Mouse (Mus musculus): ENCODE data around the gene Cabp7.

The Cabp7 gene

GRCm38 (mm10) chr11:4746733-4747132 lies at the start of gene Cabp7:
Gene Cabp7 (minus strand): TSS chr11:4746778.
- DNase-seq: no peak

- DNase-seq: no peak
Measured at GRCm38 (mm10) chr11:4793006-4793405, 46.4 kb upstream of the Cabp7 start.

- DNase-seq: no peak
Measured at GRCm38 (mm10) chr11:4791549-4791948, 45.0 kb upstream of the Cabp7 start.

GRCm38 (mm10) chr11:4789691-4790090 lies 43.1 kb upstream of the Cabp7 start:
- DNase-seq: no peak

- peak in 1 of 2 experiments; percentile 12 for DNase-seq
Measured at GRCm38 (mm10) chr11:4784629-4785142, 38.1 kb upstream of the Cabp7 start.

GRCm38 (mm10) chr11:4783116-4783515 lies 36.5 kb upstream of the Cabp7 start:
- DNase-seq: no peak

- no peak for DNase-seq
Measured at GRCm38 (mm10) chr11:4780927-4781326, 34.3 kb upstream of the Cabp7 start.

- peak; percentile 18 to 70 for DNase-seq
Measured at GRCm38 (mm10) chr11:4772925-4773324, 26.3 kb upstream of the Cabp7 start.

- DNase-seq: no peak
Measured at GRCm38 (mm10) chr11:4771756-4772155, 25.2 kb upstream of the Cabp7 start.

GRCm38 (mm10) chr11:4769881-4770280 lies 23.3 kb upstream of the Cabp7 start:
- DNase-seq: no peak

- DNase-seq: no peak
Measured at GRCm38 (mm10) chr11:4769293-4769692, 22.7 kb upstream of the Cabp7 start.

- no peak for DNase-seq
Measured at GRCm38 (mm10) chr11:4768399-4768798, 21.8 kb upstream of the Cabp7 start.

- DNase-seq: no peak
Measured at GRCm38 (mm10) chr11:4764476-4764875, 17.9 kb upstream of the Cabp7 start.

GRCm38 (mm10) chr11:4763631-4764030 lies 17.1 kb upstream of the Cabp7 start:
- DNase-seq: no peak

GRCm38 (mm10) chr11:4762511-4762910 lies 15.9 kb upstream of the Cabp7 start:
- DNase-seq: no peak

- no peak for DNase-seq
Measured at GRCm38 (mm10) chr11:4761991-4762390, 15.4 kb upstream of the Cabp7 start.

GRCm38 (mm10) chr11:4760438-4760837 lies 13.9 kb upstream of the Cabp7 start:
- DNase-seq: peak; percentile 17 to 27

GRCm38 (mm10) chr11:4757789-4758158 lies 11.2 kb upstream of the Cabp7 start:
- DNase-seq: no peak

- DNase-seq: no peak
Measured at GRCm38 (mm10) chr11:4756984-4757788, 10.6 kb upstream of the Cabp7 start.

GRCm38 (mm10) chr11:4756460-4756859 lies 9.9 kb upstream of the Cabp7 start:
- no peak for DNase-seq

GRCm38 (mm10) chr11:4754867-4755266 lies 8.3 kb upstream of the Cabp7 start:
- DNase-seq: no peak

- no peak for DNase-seq
Measured at GRCm38 (mm10) chr11:4754036-4754435, 7.5 kb upstream of the Cabp7 start.

- DNase-seq: no peak
Measured at GRCm38 (mm10) chr11:4752836-4753235, 6.3 kb upstream of the Cabp7 start.

- peak; percentile 42 to 68 for DNase-seq
Measured at GRCm38 (mm10) chr11:4750263-4750662, 3.7 kb upstream of the Cabp7 start.

- no peak for DNase-seq
Measured at GRCm38 (mm10) chr11:4747285-4747684, 707 bp upstream of the Cabp7 start.
